Mouse (Mus musculus) small intestine, adult 2 months (tissue): ENCODE data around the gene Tchp.

Source experiments
- CTCF ChIP-seq: fragments of 200-500 bp; IDR thresholded peaks from 2 replicates; pipeline ENCODE4 v1.5.1; 2012; ENCODE audit warnings: low read depth, mild to moderate bottlenecking, control low read depth, inconsistent platforms, low read length, moderate library complexity, mixed read lengths; ENCODE audit not compliant: insufficient replicate concordance, insufficient read length; ENCODE audit errors: extremely low read depth
- POLR2A ChIP-seq: fragments of 200-500 bp; IDR thresholded peaks from 2 replicates; pipeline ENCODE4 v1.6.1; 2012; ENCODE audit warnings: low read depth, mild to moderate bottlenecking, control low read depth, inconsistent platforms, low read length, moderate library complexity

DNA sequence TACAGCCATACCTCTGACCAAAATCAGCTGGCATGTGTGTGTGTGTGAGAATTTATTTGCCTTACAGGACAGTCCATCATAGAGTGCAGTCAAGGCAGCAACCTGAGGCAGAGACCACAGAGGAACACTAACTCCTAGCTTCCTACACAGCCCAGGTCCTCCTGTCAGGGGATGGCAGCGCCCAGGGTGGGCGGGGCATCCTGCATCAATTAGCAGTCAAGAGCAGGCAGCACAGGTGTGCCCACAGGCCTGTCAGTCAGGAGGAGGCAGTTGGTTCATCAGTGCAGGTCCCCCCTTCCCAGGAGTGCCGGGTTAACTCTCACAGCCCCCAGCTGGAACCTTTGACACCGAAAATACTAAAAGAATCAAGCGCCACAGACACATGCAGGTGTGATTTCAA lies 38.5 kb upstream of the Tchp start:
- no peak for TF ChIP-seq CTCF
- no peak for TF ChIP-seq POLR2A
